Mouse (Mus musculus) stomach, postnatal 0 days (tissue): ENCODE measurements at regions not wholly inside any gene's neighbourhood (a gene's known extent, or its start where the extent isn't known, plus 50 kb on each side); places are given as distances from the start of the nearest gene placed in this dataset.

ENCODE experiments used
- CTCF ChIP-seq: IDR thresholded peaks from 2 replicates; pipeline ENCODE4 v1.5.1; 2016; ENCODE audit warnings: antibody characterized with exemption, low read depth, mild to moderate bottlenecking, moderate library complexity
- EP300 ChIP-seq: optimal IDR thresholded peaks from 2 replicates; pipeline ENCODE3; 2016; ENCODE audit warnings: antibody characterized with exemption

- TF ChIP-seq CTCF (no peak), EP300 (no peak)
These were observed 64.0 kb upstream of the Mef2c start for GRCm38 (mm10) chr13:83439619-83440436.
